Mouse (Mus musculus): Measurements from ENCODE around the gene Ntn4. TPM values are rescaled to one million over a fixed set of nuclear protein-coding genes. Genes with fewer than 3 reads are reported as not detected.

The Ntn4 gene
- polyA plus RNA-seq, 1 experiment from 2014 or later, result 2.1 TPM

DNA sequence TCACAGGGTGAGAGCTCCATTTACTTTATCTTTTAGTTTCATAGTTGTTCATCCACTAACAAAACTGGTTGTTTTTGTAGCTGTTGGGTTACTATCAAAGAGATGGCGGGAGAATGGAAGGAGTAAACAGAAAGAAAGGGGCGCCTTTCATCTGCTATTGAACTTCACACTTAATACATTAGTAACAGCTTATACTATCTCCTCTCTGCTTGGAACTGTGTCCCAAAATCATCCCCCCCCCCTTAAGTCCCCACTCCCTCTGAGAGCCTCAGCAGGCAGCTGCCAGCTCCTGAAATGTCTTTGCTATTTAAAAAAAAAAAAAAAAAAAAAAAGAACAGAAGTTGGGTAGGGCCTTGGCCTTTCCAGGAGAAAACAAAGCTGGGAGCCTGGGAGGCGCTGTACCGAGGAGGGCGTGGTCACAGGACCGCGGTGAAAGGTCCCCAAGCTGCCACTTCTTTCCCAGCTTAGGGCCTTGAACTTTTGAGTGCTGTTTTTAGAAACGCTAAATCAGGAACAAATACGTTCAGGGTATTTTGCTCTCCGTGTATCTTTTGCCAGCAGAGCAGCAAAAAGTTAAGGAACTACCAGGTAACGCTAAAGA is 83.6 kb downstream of the Ntn4 start:
- H3K4me1 ChIP-seq, result peaks cover 6% of the 10 kb centered on the region
- no peak overlapping the region for H3K9ac ChIP-seq
- H3K27ac ChIP-seq, result no peak overlapping the region
- H3K36me3 ChIP-seq, result no peaks in the 10 kb centered on the region
- no peak overlapping the region; the same call in 1 of the 2 replicates for H3K4me2 ChIP-seq (replicated peaks)
- WGBS, result 9% methylated on average over 11 of the region's 11 CpGs
- no peak overlapping the region for H3K4me3 ChIP-seq
- no peaks in the 10 kb centered on the region for H3K27me3 ChIP-seq (replicated peaks)
- ATAC-seq (ENCODE audit: low FRiP score, low read depth), result no peak
- H3K9me3 ChIP-seq, result no peaks in the 10 kb centered on the region

DNA sequence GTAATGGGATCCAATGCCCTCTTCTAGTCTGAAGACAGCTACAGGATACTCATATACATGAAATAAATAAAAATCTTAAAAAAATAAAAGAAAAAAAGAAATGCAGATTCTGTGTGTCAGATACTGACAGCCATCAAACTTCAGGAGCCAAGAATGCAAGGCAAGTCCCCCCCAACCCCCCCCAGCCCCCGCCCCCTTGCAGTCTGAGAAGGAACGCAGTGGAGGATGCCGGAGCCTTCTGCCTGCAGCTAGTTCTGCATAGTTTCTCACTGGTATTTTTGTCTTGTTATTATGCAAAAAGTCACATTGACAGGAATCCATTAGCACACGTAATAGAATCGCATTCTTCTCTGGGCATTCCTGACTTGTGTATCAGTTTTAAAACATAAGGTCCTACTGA is 87.7 kb downstream of the Ntn4 start:
- Histone ChIP-seq H3K36me3 (no peaks in the 10 kb centered on the region), H3K4me2 (replicated peaks) (no peak overlapping the region), H3K4me3 (no peak overlapping the region), H3K27ac (no peak overlapping the region), H3K4me1 (peaks cover 6% of the 10 kb centered on the region), H3K27me3 (replicated peaks) (no peaks in the 10 kb centered on the region), H3K9ac (no peak overlapping the region), H3K9me3 (no peaks in the 10 kb centered on the region)
- whole genome bisulfite sequencing, result 80% methylated on average over 5 of the region's 5 CpGs
- no peak for ATAC-seq (ENCODE audit: low FRiP score, low read depth)

DNA sequence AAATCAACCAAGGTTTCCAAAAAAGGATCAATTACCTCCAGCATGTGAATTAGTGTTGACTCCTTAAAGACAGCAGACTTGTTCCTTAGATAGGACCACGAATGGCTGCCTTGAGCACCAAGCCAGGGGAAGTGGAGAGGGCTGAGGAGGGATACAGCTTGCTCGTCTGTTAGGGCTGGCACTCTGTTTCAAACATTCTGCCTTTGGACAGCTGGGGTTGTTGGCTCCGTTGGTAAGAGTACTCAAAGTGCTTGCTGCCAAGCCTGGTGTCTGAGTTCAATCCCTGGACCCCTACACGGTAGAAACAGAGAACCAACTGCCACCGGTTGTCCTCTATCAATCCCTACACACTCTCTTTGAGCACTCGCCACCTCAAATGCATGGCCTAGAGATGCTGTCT is 90.0 kb downstream of the Ntn4 start:
- H3K9ac ChIP-seq, result no peak overlapping the region
- no peak overlapping the region for H3K27ac ChIP-seq
- no peak overlapping the region for H3K4me3 ChIP-seq
- no peaks in the 10 kb centered on the region for H3K9me3 ChIP-seq
- no peaks in the 10 kb centered on the region for H3K27me3 ChIP-seq (replicated peaks)
- no peak for ATAC-seq (ENCODE audit: low FRiP score, low read depth)
- 85% methylated on average over 6 of the region's 6 CpGs for WGBS
- H3K4me2 ChIP-seq (replicated peaks), result no peak overlapping the region
- no peaks in the 10 kb centered on the region for H3K4me1 ChIP-seq
- H3K36me3 ChIP-seq, result peaks cover 8% of the 10 kb centered on the region; the same call in 1 of the 2 replicates

DNA sequence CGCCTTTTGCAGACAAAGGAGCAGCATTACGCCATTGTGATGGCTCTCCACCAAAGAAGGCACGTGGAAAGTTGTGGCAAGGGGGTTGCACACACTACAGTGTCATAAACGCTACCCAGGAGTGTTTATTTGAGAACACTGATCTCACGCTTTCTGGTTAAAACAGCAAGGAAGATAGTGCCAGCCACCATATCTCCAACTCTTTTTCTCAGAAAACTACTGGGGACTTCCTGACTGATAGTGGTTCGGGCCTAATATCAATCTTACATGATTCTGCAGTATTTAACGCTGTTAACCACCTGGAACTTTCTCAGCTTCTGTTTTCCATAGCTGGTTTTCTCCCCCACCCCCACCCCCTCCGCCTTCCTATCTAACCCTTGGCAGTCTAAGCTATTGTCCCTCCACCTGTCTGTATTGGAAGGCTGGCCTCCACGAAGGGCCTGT is 90.8 kb downstream of the Ntn4 start:
- H3K4me3 ChIP-seq, result no peak overlapping the region
- no peak for ATAC-seq (ENCODE audit: low FRiP score, low read depth)
- H3K9ac ChIP-seq, result no peak overlapping the region
- no peak overlapping the region for H3K27ac ChIP-seq
- 73% methylated on average over 9 of the region's 9 CpGs for WGBS
- H3K36me3 ChIP-seq, result peaks cover 8% of the 10 kb centered on the region; the same call in 1 of the 2 replicates
- H3K4me1 ChIP-seq, result peaks cover 3% of the 10 kb centered on the region; the same call in 1 of the 2 replicates
- H3K27me3 ChIP-seq (replicated peaks), result no peaks in the 10 kb centered on the region
- H3K4me2 ChIP-seq (replicated peaks), result no peak overlapping the region
- H3K9me3 ChIP-seq, result no peaks in the 10 kb centered on the region

DNA sequence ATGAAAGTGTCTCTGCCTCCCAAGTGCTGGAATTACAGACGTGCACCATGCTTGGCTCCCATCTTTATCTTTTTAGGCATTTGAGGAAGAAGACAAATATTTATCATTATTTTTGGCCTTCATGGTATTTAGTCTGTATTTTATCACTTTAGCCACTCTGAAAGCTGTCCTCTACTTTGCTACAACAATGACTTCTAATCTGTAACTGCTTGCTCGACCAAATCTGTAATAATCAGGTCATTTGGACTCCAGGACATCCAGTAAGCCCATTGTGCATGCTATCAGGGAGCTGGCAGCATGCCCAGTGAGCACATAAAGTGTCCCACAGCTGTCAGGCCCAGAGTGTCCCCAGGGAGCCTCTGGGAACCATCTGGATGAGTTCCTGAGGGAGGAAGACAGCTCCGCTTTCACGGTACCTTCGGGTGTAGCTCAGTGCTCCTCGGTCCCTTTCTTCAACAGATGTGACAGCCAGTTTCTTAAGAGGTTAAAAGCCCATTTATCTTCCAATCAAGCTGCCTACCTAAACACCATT is 95.7 kb downstream of the Ntn4 start:
- H3K27ac ChIP-seq, result no peak overlapping the region
- ATAC-seq (ENCODE audit: low FRiP score, low read depth), result peak; percentile 89
- H3K4me1 ChIP-seq, result peaks cover 6% of the 10 kb centered on the region; the same call in 1 of the 2 replicates
- no peaks in the 10 kb centered on the region for H3K27me3 ChIP-seq (replicated peaks)
- WGBS, result 20% methylated on average over 6 of the region's 6 CpGs
- no peak overlapping the region for H3K4me3 ChIP-seq
- H3K9ac ChIP-seq, result no peak overlapping the region
- no peak overlapping the region for H3K4me2 ChIP-seq (replicated peaks)
- peaks cover 8% of the 10 kb centered on the region; the same call in 1 of the 2 replicates for H3K36me3 ChIP-seq
- no peaks in the 10 kb centered on the region for H3K9me3 ChIP-seq

DNA sequence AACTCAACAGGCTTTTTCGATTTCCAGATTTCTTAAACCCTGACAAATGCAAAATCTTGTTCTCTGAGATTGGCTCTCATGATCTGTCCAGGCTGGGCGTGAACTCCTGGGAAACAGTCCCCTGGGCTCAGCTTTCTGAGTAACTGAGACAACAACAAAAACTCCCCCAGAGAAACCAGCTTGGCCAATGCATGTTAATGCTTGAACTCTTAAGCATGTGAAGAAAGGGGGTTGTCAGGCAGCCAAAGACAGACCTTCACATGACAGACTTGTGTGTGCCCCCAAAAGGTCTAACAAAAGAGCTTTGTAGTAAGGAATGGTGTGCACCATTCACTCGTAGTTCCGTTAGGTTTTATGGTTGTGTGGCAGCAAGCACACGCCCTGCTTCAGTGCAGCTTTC is 96.6 kb downstream of the Ntn4 start:
- Histone ChIP-seq H3K4me2 (replicated peaks) (no peak overlapping the region), H3K9me3 (no peaks in the 10 kb centered on the region), H3K4me1 (peaks cover 6% of the 10 kb centered on the region), H3K9ac (no peak overlapping the region), H3K4me3 (no peak overlapping the region), H3K27me3 (replicated peaks) (no peaks in the 10 kb centered on the region), H3K36me3 (peaks cover 8% of the 10 kb centered on the region; the same call in 1 of the 2 replicates), H3K27ac (no peak overlapping the region)
- ATAC-seq (ENCODE audit: low FRiP score, low read depth), result no peak
- 46% methylated on average over 5 of the region's 5 CpGs for WGBS

DNA sequence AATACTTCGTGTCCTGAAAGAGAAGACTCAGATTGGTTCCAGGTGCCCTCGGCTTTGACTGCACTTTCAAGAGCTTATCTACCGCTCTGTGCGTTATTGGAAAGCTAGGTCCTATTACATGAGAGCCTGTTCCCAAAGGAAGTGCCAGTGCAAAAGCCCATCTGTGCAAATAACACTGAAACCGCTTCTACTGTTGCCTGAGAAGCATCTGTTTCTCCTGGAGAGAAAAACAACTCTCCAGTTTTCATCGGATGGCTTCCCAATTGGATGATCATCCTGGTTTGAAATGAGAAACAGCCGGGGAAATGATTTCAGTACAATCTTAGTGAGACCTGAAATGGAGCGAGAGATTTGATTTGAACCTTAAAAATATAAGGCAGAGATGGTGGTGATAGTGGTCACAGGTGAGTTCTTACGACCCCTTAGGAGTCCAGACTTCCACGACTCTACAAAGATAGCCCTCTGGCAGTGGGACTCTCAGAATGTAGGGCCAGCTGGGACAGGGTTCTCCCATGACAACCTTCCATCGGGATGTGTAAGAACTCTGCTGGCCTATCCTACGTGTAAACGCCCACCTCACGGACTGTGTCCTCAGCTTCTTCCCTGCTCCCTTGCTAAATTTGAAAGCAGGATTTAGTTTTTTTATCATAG is 101.1 kb downstream of the Ntn4 start:
- no peak overlapping the region for H3K4me3 ChIP-seq
- 70% methylated on average over 14 of the region's 14 CpGs for WGBS
- no peak overlapping the region for H3K27ac ChIP-seq

DNA sequence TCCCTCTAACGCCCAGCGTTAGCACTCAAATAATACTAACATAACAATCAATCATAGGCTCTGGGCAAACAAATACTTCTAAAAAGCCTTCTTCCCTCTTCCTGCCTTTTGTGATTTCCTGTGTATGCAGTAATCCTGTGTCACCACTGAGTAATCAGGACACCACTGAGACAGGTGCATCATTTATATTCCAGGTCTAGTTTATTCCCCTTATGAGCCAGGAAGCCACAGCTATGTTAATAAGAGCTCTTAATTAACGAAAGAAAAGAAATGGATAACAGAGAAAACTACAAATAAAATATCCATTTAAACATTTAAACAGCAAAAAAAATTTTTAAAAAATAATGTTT is 101.6 kb downstream of the Ntn4 start:
- Histone ChIP-seq H3K4me3 (no peak overlapping the region), H3K36me3 (no peaks in the 10 kb centered on the region; the same call in 1 of the 2 replicates), H3K4me1 (no peaks in the 10 kb centered on the region; the same call in 1 of the 2 replicates), H3K9me3 (no peaks in the 10 kb centered on the region), H3K9ac (no peak overlapping the region), H3K4me2 (replicated peaks) (no peak overlapping the region), H3K27ac (no peak overlapping the region), H3K27me3 (replicated peaks) (no peaks in the 10 kb centered on the region)
- 72% methylated on average over 3 of the region's 3 CpGs for WGBS
- ATAC-seq (ENCODE audit: low FRiP score, low read depth), result no peak

More for the DNA sequence above, 101.1 kb downstream of the Ntn4 start:
- H3K4me1 ChIP-seq, result no peaks in the 10 kb centered on the region; the same call in 1 of the 2 replicates
- H3K27me3 ChIP-seq (replicated peaks), result no peaks in the 10 kb centered on the region
- H3K9me3 ChIP-seq, result no peaks in the 10 kb centered on the region
- ATAC-seq (ENCODE audit: low FRiP score, low read depth), result no peak
- no peak overlapping the region for H3K4me2 ChIP-seq (replicated peaks)
- H3K36me3 ChIP-seq, result no peaks in the 10 kb centered on the region; the same call in 1 of the 2 replicates
- no peak overlapping the region for H3K9ac ChIP-seq

DNA sequence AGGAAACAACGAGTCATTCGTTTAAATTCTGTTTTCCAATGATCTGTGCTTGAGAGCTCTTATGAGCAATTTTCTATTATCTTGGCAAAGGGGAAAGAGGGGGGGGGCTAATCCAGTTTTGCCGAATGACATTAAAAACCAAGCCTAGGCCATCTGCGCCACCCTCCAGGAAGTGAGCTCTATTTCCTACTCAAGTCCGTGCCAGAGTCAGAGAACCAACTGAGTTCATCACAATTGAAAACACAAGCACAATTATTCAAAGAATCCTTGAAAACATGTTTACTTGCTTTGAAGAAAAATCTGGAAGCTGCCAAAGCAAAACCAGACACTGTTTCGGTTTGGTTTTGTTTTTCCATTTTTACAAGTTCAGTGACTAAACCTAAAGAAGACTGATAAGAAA is 102.1 kb downstream of the Ntn4 start:
- Histone ChIP-seq H3K9ac (no peak overlapping the region), H3K27ac (no peak overlapping the region), H3K4me3 (no peak overlapping the region), H3K4me1 (no peaks in the 10 kb centered on the region; the same call in 1 of the 2 replicates), H3K9me3 (no peaks in the 10 kb centered on the region), H3K36me3 (no peaks in the 10 kb centered on the region; the same call in 1 of the 2 replicates), H3K27me3 (replicated peaks) (no peaks in the 10 kb centered on the region), H3K4me2 (replicated peaks) (no peak overlapping the region)
- 75% methylated on average over 6 of the region's 6 CpGs for WGBS
- ATAC-seq (ENCODE audit: low FRiP score, low read depth), result no peak

DNA sequence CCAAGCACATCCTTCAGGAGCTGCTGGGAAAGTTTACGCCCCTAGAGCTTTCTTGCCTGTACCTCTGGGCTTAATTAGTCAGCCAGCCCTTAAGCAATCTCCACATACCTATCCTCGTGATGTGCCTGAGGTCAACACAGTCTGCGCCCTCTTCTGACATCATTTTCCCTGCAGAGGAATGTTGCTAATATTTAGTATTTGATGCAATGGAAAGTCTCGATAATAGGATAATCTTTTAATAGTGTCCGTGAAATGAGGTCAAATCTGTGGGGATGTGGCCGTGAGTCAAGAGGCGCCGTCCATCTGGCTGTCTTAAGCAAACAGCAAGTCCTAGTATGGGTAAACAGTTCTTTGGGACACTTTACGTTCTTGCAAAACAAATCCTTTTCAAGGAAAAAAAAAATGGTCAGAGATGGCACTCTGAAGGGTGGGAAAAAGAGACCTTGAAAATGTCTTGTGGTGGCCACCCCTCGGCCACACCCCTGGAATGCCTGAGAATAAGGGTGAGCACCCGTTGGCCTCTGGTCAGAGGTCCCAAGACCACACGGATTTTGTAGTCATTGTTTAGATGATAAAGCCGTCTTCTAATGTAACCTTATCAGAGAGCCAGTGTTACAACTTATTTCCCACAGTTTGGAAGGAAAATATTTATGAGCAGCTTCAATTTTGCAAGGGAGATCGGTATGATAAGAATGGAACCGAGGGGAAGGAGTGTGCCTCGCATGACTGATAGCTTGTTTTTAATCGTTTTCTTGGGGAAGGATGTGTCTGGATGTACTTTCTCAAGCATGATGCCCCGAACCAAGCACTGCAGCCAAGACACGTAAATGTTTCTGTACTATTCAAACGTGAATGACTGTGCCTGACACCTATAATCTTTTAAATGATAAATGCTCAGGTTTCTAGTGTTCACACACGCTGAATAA is 109.0 kb downstream of the Ntn4 start:
- 75% methylated on average over 21 of the region's 21 CpGs for WGBS
- Histone ChIP-seq H3K4me2 (replicated peaks) (no peak overlapping the region), H3K9me3 (no peaks in the 10 kb centered on the region)

DNA sequence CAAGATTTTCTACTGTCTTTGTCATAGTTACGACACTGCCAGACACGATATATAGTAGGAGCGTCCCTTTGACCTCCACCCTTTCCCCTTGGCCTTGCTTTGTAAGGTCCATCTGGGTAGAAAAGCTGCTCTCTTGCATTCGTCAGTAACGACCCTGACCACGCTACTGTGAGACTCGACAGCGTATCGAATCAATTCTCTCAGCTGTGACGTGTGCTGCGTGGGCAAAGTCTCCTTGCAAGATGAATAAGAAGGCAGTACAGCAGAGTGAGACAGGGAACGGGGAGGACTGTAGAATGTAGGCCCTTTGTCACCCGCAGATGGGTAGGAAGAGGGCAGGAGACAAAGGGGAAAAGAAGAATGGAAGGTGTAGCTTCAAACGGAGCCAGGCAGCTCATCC is 110.8 kb downstream of the Ntn4 start:
- H3K4me1 ChIP-seq, result peaks cover 18% of the 10 kb centered on the region; the same call in 1 of the 2 replicates
- H3K9ac ChIP-seq, result no peak overlapping the region
- no peaks in the 10 kb centered on the region for H3K9me3 ChIP-seq
- H3K27ac ChIP-seq, result no peak overlapping the region
- no peaks in the 10 kb centered on the region for H3K27me3 ChIP-seq (replicated peaks)
- peak; percentile 74 for ATAC-seq (ENCODE audit: low FRiP score, low read depth)
- no peak overlapping the region for H3K4me3 ChIP-seq
- no peaks in the 10 kb centered on the region for H3K36me3 ChIP-seq
- 24% methylated on average over 14 of the region's 14 CpGs for WGBS
- peak overlapping the region; percentile 12; the same call in 1 of the 2 replicates for H3K4me2 ChIP-seq (replicated peaks)

More for the DNA sequence above, 109.0 kb downstream of the Ntn4 start:
- Histone ChIP-seq H3K27me3 (replicated peaks) (no peaks in the 10 kb centered on the region), H3K27ac (no peak overlapping the region), H3K9ac (no peak overlapping the region), H3K36me3 (no peaks in the 10 kb centered on the region), H3K4me1 (peaks cover 14% of the 10 kb centered on the region; the same call in 1 of the 2 replicates), H3K4me3 (no peak overlapping the region)
- ATAC-seq (ENCODE audit: low FRiP score, low read depth), result no peak
